13 mouse cellular contexts compared by ENCODE assay signal in genomic region chr9:102729093-102729845, GRCm38 (mm10). TPM values are rescaled to one million over a fixed set of nuclear protein-coding genes. Genes with fewer than 3 reads are reported as not detected.
DNase-seq lines count a peak whose midpoint lies in the region; ATAC-seq and TF ChIP-seq lines count a peak whose summit lies in the region.
"Had no signal": no experiment of that assay in that cellular context is flagged by ENCODE, and none has a peak within 500 bp of the region (broad histone marks: within the 10 kb centered on the region; RNA-seq: fewer than 3 reads in every experiment).

No protein-coding gene starts in this region.

- intact Hi-C loops in left cerebral cortex, postnatal 36 days (cut with DNase I) = no loop called here

- no peak for DNase-seq in heart, adult 9 months (ENCODE audit: low spot score in 2 of 2)
- no peak for DNase-seq in neural tube, embryonic 10.5 days (ENCODE audit: extremely low spot score, low spot score)
- DNase-seq in kidney, adult 2 months = peak; percentile 31
- DNase-seq in left cerebral cortex, postnatal 36 days (ENCODE audit: low spot score in 2 of 2) = no peak
- DNase-seq in cerebellum, postnatal 25 days = no peak
- DNase-seq: cerebellum, adult 11-12 months; embryo, embryonic 11 days; right cerebral cortex, adult 18-20 months had no signal

- no peak overlapping the region for H3K9ac ChIP-seq in heart, embryonic 15.5 days
- no peak overlapping the region for H3K9ac ChIP-seq in neural tube, embryonic 13.5 days
- H3K9ac ChIP-seq: lung, embryonic 15.5 days; midbrain, embryonic 15.5 days had no signal

- H3K4me3 ChIP-seq in heart, embryonic 15.5 days = no peak overlapping the region
- H3K4me3 ChIP-seq in neural tube, embryonic 13.5 days = no peak overlapping the region
- no peak overlapping the region for H3K4me3 ChIP-seq in kidney, adult 2 months (ENCODE audit: insufficient read depth, low read depth, low read length)
- H3K4me3 ChIP-seq: forebrain, embryonic 10.5 days; lung, embryonic 15.5 days; midbrain, embryonic 15.5 days had no signal

- no peak for ATAC-seq in heart, embryonic 15.5 days (replicated peaks; ENCODE audit: insufficient number of reproducible peaks, insufficient read depth, low FRiP score, low read depth)
- ATAC-seq in neural tube, embryonic 13.5 days (ENCODE audit: low read depth) = no peak
- ATAC-seq: midbrain, embryonic 15.5 days had no signal

- no peaks in the 10 kb centered on the region for H3K27me3 ChIP-seq in heart, embryonic 15.5 days
- H3K27me3 ChIP-seq in neural tube, embryonic 13.5 days = no peaks in the 10 kb centered on the region
- no peaks in the 10 kb centered on the region for H3K27me3 ChIP-seq in kidney, adult 2 months (replicated peaks; ENCODE audit: control insufficient read depth, insufficient read depth, low read length)
- H3K27me3 ChIP-seq: lung, embryonic 15.5 days; midbrain, embryonic 15.5 days had no signal

- 0 out of 2 replicates have a peak overlapping the region, but pooled peaks have one; percentile 98 for H3K27ac ChIP-seq in heart, embryonic 15.5 days
- 0 out of 2 replicates have a peak overlapping the region, but pooled peaks have one; percentile 1 for H3K27ac ChIP-seq in neural tube, embryonic 13.5 days (replicated peaks)
- H3K27ac ChIP-seq in kidney, adult 2 months (ENCODE audit: insufficient read depth, low read depth, low read length) = peak overlapping the region; percentile 93
- H3K27ac ChIP-seq: forebrain, embryonic 10.5 days; lung, embryonic 15.5 days; midbrain, embryonic 15.5 days had no signal

- H3K9me3 ChIP-seq in heart, embryonic 15.5 days (replicated peaks) = no peaks in the 10 kb centered on the region
- H3K9me3 ChIP-seq in neural tube, embryonic 13.5 days = no peaks in the 10 kb centered on the region
- H3K9me3 ChIP-seq: forebrain, embryonic 10.5 days; lung, embryonic 15.5 days; midbrain, embryonic 15.5 days had no signal

- no peak for TF ChIP-seq CTCF in kidney, adult 2 months (conservative IDR thresholded peaks at IDR 0.05; ENCODE audit: insufficient read depth, insufficient read length, low read depth, low read length)

- TF ChIP-seq POLR2A in kidney, adult 2 months (IDR thresholded peaks at IDR 0.05; ENCODE audit: low read depth, low read length) = no peak

- peaks cover 85% of the 10 kb centered on the region for H3K36me3 ChIP-seq in heart, embryonic 15.5 days
- peaks cover 99% of the 10 kb centered on the region for H3K36me3 ChIP-seq in neural tube, embryonic 13.5 days
- peaks cover 44% of the 10 kb centered on the region for H3K36me3 ChIP-seq in kidney, adult 2 months (ENCODE audit: control insufficient read depth, insufficient read depth, low read length)

- peaks cover 74% of the 10 kb centered on the region for H3K4me1 ChIP-seq in heart, embryonic 15.5 days (replicated peaks)
- H3K4me1 ChIP-seq in neural tube, embryonic 13.5 days (replicated peaks) = peaks cover 56% of the 10 kb centered on the region
- peaks cover 72% of the 10 kb centered on the region for H3K4me1 ChIP-seq in kidney, adult 2 months (ENCODE audit: control insufficient read depth, insufficient read depth, low read length)

- WGBS in heart, embryonic 15.5 days = 82% methylated on average over 21 of the region's 21 CpGs
- WGBS in neural tube, embryonic 13.5 days = 90% methylated on average over 21 of the region's 21 CpGs
- WGBS in kidney, adult 2 months = 67% methylated on average over 21 of the region's 21 CpGs

- H3K4me2 ChIP-seq in heart, embryonic 15.5 days = no peak overlapping the region
- H3K4me2 ChIP-seq in neural tube, embryonic 13.5 days = no peak overlapping the region
- H3K4me2 ChIP-seq: lung, embryonic 15.5 days; midbrain, embryonic 15.5 days had no signal

RNA-seq across cellular contexts. Expression of gene Amotl2, which starts 12.8 kb away (rescaled TPM):
- polyA plus RNA-seq in heart, embryonic 15.5 days (2015; fragmentation: Nextera tagmentation; extraction: Ambion mirVana) = 38.9 and 45.6 TPM in 2 replicates
- polyA plus RNA-seq in neural tube, embryonic 13.5 days (2015; fragmentation: Nextera tagmentation; extraction: Ambion mirVana) = 59.3 and 69.6 TPM in 2 replicates
- polyA plus RNA-seq in kidney, adult 2 months (2012; rRNA removed) = 37.7 and 40.5 TPM in 2 replicates
- total RNA-seq in left cerebral cortex, postnatal 36 days (2021) = 10 to 100 TPM; 18.5 to 24.3 TPM

Comparison
In these comparisons a context has a peak if more than half of its experiments do, and no peak if none do; other contexts are left out.
1. H3K27ac ChIP-seq: peak in every context shown above with its lines; median percentile 98 in heart, embryonic 15.5 days; 93 in kidney, adult 2 months; 1 in neural tube, embryonic 13.5 days.